Mouse (Mus musculus): ENCODE data around the gene Sf3a2. TPM values are rescaled to one million over a fixed set of nuclear protein-coding genes. Genes with fewer than 3 reads are reported as not detected.

The Sf3a2 gene
- polyA plus RNA-seq, 2 experiments: 80.6 to 102 TPM

- no peak for ATAC-seq (ENCODE audit: low FRiP score, low read depth)
- Histone ChIP-seq H3K27ac (replicated peaks; ENCODE audit: low read depth, low read length) (no peak overlapping the region), H3K36me3 (ENCODE audit: control insufficient read depth, insufficient read depth, low read length) (no peaks in the 10 kb centered on the region), H3K9me3 (ENCODE audit: control insufficient read depth, low read length) (no peaks in the 10 kb centered on the region), H3K4me1 (ENCODE audit: control insufficient read depth, insufficient read depth, low read length) (no peaks in the 10 kb centered on the region), H3K4me2 (replicated peaks; ENCODE audit: low read depth, low read length, severe bottlenecking) (peak overlapping the region; percentile 72), H3K9ac (ENCODE audit: low read depth, low read length, severe bottlenecking) (peak overlapping the region; percentile 57), H3K4me3 (replicated peaks; ENCODE audit: low read length) (peak overlapping the region; percentile 40), H3K27me3 (ENCODE audit: control insufficient read depth, insufficient read depth, low read length) (peaks cover 37% of the 10 kb centered on the region)
- DNase-seq (ENCODE audit: low spot score): no peak
- TF ChIP-seq POLR2A (IDR thresholded peaks at IDR 0.05; ENCODE audit: borderline replicate concordance, extremely low read depth, insufficient read depth, insufficient read length): no peak
- 9% methylated on average over 30 of the region's 32 CpGs for WGBS
Measured at GRCm38 (mm10) chr10:80843087-80843930, 45.3 kb downstream of the Sf3a2 start.

GRCm38 (mm10) chr10:80843931-80844547 is 46.0 kb downstream of the Sf3a2 start, which contains the start of gene Lingo3:
Gene Lingo3 (minus strand): TSS chr10:80844039.
- peak within 1 kb of the TSS; percentile 40 for H3K4me3 ChIP-seq (replicated peaks; ENCODE audit: low read length)
- no peak within 1 kb of the TSS for H3K27ac ChIP-seq (replicated peaks; ENCODE audit: low read depth, low read length)
- no peaks in the 10 kb centered on the region for H3K9me3 ChIP-seq (ENCODE audit: control insufficient read depth, low read length)
- peaks cover 37% of the 10 kb centered on the region for H3K27me3 ChIP-seq (ENCODE audit: control insufficient read depth, insufficient read depth, low read length)
- H3K36me3 ChIP-seq (ENCODE audit: control insufficient read depth, insufficient read depth, low read length): no peaks in the 10 kb centered on the region
- ATAC-seq (ENCODE audit: low FRiP score, low read depth) (no peak), DNase-seq (ENCODE audit: low spot score) (no peak)
- H3K9ac ChIP-seq (ENCODE audit: low read depth, low read length, severe bottlenecking): peak within 1 kb of the TSS; percentile 57
- H3K4me2 ChIP-seq (replicated peaks; ENCODE audit: low read depth, low read length, severe bottlenecking): peak within 1 kb of the TSS; percentile 72
- H3K4me1 ChIP-seq (ENCODE audit: control insufficient read depth, insufficient read depth, low read length): no peaks in the 10 kb centered on the region
- WGBS: 5% methylated on average over 29 of the region's 51 CpGs
- no peak for TF ChIP-seq POLR2A (IDR thresholded peaks at IDR 0.05; ENCODE audit: borderline replicate concordance, extremely low read depth, insufficient read depth, insufficient read length)

GRCm38 (mm10) chr10:80845055-80845693 is 47.2 kb downstream of the Sf3a2 start:
- peaks cover 37% of the 10 kb centered on the region for H3K27me3 ChIP-seq (ENCODE audit: control insufficient read depth, insufficient read depth, low read length)
- H3K36me3 ChIP-seq (ENCODE audit: control insufficient read depth, insufficient read depth, low read length): no peaks in the 10 kb centered on the region; the same call in 1 of the 2 replicates
- no peak for ATAC-seq (ENCODE audit: low FRiP score, low read depth)
- no peak for TF ChIP-seq POLR2A (IDR thresholded peaks at IDR 0.05; ENCODE audit: borderline replicate concordance, extremely low read depth, insufficient read depth, insufficient read length)
- 67% methylated on average over 8 of the region's 8 CpGs for WGBS
- DNase-seq (ENCODE audit: low spot score): no peak
- no peaks in the 10 kb centered on the region for H3K9me3 ChIP-seq (ENCODE audit: control insufficient read depth, low read length)
- no peak overlapping the region for H3K27ac ChIP-seq (replicated peaks; ENCODE audit: low read depth, low read length)
- H3K9ac ChIP-seq (ENCODE audit: low read depth, low read length, severe bottlenecking): no peak overlapping the region
- H3K4me1 ChIP-seq (ENCODE audit: control insufficient read depth, insufficient read depth, low read length): no peaks in the 10 kb centered on the region
- H3K4me3 ChIP-seq (replicated peaks; ENCODE audit: low read length): no peak overlapping the region
- H3K4me2 ChIP-seq (replicated peaks; ENCODE audit: low read depth, low read length, severe bottlenecking): no peak overlapping the region

DNA sequence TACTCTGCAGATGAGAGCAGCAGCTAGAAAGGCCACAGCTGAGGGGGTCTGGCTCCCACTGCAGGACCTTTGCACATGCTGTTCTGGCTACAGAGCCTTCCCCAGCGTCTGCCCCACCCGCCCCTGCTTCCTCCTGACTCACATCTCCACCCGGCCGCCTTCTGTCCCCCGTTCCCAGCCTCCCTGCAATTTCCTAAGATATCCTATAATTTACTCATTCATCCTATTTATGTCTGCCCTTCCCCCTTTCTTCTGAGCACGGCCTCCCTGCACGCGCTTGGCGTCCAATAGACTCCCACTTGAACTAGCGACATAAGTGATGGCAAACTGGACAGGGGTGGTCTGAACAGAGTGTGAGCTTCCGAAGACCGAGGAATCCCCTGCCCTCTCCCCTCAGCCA is 47.7 kb downstream of the Sf3a2 start:
- H3K4me3 ChIP-seq (replicated peaks; ENCODE audit: low read length): no peak overlapping the region
- TF ChIP-seq POLR2A (IDR thresholded peaks at IDR 0.05; ENCODE audit: borderline replicate concordance, extremely low read depth, insufficient read depth, insufficient read length): no peak
- no peaks in the 10 kb centered on the region for H3K9me3 ChIP-seq (ENCODE audit: control insufficient read depth, low read length)
- no peak for ATAC-seq (ENCODE audit: low FRiP score, low read depth)
- H3K9ac ChIP-seq (ENCODE audit: low read depth, low read length, severe bottlenecking): no peak overlapping the region
- H3K4me2 ChIP-seq (replicated peaks; ENCODE audit: low read depth, low read length, severe bottlenecking): no peak overlapping the region
- no peak for DNase-seq (ENCODE audit: low spot score)
- H3K27me3 ChIP-seq (ENCODE audit: control insufficient read depth, insufficient read depth, low read length): peaks cover 37% of the 10 kb centered on the region
- no peak overlapping the region for H3K27ac ChIP-seq (replicated peaks; ENCODE audit: low read depth, low read length)
- no peaks in the 10 kb centered on the region; the same call in 1 of the 2 replicates for H3K36me3 ChIP-seq (ENCODE audit: control insufficient read depth, insufficient read depth, low read length)
- 78% methylated on average over 12 of the region's 12 CpGs for WGBS
- no peaks in the 10 kb centered on the region for H3K4me1 ChIP-seq (ENCODE audit: control insufficient read depth, insufficient read depth, low read length)

DNA sequence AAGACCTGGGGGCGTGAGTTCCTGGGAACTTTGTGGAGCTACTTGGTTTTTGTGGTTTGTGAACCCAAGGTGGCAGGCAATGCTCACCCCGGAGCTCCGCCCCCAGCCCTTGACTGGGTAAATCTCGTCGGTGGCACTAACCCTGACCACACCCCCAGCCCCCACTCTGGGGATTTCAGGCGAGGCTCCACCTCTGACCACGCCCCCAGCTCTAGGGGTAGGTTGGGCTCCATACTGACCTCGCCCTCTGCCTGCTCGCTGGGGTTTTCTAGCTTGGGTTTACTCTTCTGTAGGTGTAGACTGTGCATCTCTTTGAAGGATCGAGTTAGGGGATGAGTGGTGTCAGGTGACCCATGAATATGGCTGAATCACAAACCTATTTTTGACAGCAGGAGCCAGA is 50.6 kb downstream of the Sf3a2 start:
- 14% methylated on average over 10 of the region's 10 CpGs for WGBS
- H3K9me3 ChIP-seq (ENCODE audit: control insufficient read depth, low read length): no peaks in the 10 kb centered on the region
- H3K4me3 ChIP-seq (replicated peaks; ENCODE audit: low read length): no peak overlapping the region
- no peak overlapping the region for H3K27ac ChIP-seq (replicated peaks; ENCODE audit: low read depth, low read length)
- H3K36me3 ChIP-seq (ENCODE audit: control insufficient read depth, insufficient read depth, low read length): peaks cover 24% of the 10 kb centered on the region
- no peak for TF ChIP-seq POLR2A (IDR thresholded peaks at IDR 0.05; ENCODE audit: borderline replicate concordance, extremely low read depth, insufficient read depth, insufficient read length)
- no peak overlapping the region for H3K4me2 ChIP-seq (replicated peaks; ENCODE audit: low read depth, low read length, severe bottlenecking)
- peaks cover 20% of the 10 kb centered on the region for H3K27me3 ChIP-seq (ENCODE audit: control insufficient read depth, insufficient read depth, low read length)
- no peaks in the 10 kb centered on the region for H3K4me1 ChIP-seq (ENCODE audit: control insufficient read depth, insufficient read depth, low read length)
- DNase-seq (ENCODE audit: low spot score): no peak
- H3K9ac ChIP-seq (ENCODE audit: low read depth, low read length, severe bottlenecking): no peak overlapping the region
- no peak for ATAC-seq (ENCODE audit: low FRiP score, low read depth)

MicroRNAs encoded within 50 kb of the gene (microRNA counts, 519-probe panel; counts per million panel counts)
- not detected for microRNA mmu-miR-1982

Small RNAs within 50 kb of the gene (microRNA-seq; reads per million reads assigned to microRNA genes)
- gene Mir1982: 2.7 reads per million, percentile 5 among the genes with 10 or more reads in this experiment

Other genes with a start within 250 kb of the Sf3a2 start
- 56.4 and 79.5 TPM in 2 replicates for gene Rexo1, start 236.6 kb upstream of the Sf3a2 start, polyA plus RNA-seq (2012; rRNA removed)
- gene Rexo1, start 236.6 kb upstream of the Sf3a2 start, polyA plus RNA-seq (2014; fragmentation: Nextera tagmentation; extraction: Ambion mirVana): 27.9 and 32.4 TPM in 2 replicates
- gene Klf16, start 220.9 kb upstream of the Sf3a2 start, polyA plus RNA-seq (2012; rRNA removed): 18.9 and 26.9 TPM in 2 replicates
- 11.0 and 11.5 TPM in 2 replicates for gene Klf16, start 220.9 kb upstream of the Sf3a2 start, polyA plus RNA-seq (2014; fragmentation: Nextera tagmentation; extraction: Ambion mirVana)
- gene Abhd17a, start 207.9 kb upstream of the Sf3a2 start, polyA plus RNA-seq (2012; rRNA removed): 116 and 173 TPM in 2 replicates
- gene Abhd17a, start 207.9 kb upstream of the Sf3a2 start, polyA plus RNA-seq (2014; fragmentation: Nextera tagmentation; extraction: Ambion mirVana): 129 and 132 TPM in 2 replicates
- 83.1 and 107 TPM in 2 replicates for gene Scamp4, start 195.3 kb upstream of the Sf3a2 start, polyA plus RNA-seq (2012; rRNA removed)
- 91.4 and 104 TPM in 2 replicates for gene Scamp4, start 195.3 kb upstream of the Sf3a2 start, polyA plus RNA-seq (2014; fragmentation: Nextera tagmentation; extraction: Ambion mirVana)
- 16.8 and 29.2 TPM in 2 replicates for gene Adat3, start 195.3 kb upstream of the Sf3a2 start, polyA plus RNA-seq (2012; rRNA removed)
- gene Adat3, start 195.3 kb upstream of the Sf3a2 start, polyA plus RNA-seq (2014; fragmentation: Nextera tagmentation; extraction: Ambion mirVana): 5.6 and 6.4 TPM in 2 replicates
- 5.6 and 6.2 TPM in 2 replicates for gene Gm49322, start 192.2 kb upstream of the Sf3a2 start, polyA plus RNA-seq (2012; rRNA removed)
- gene Gm49322, start 192.2 kb upstream of the Sf3a2 start, polyA plus RNA-seq (2014; fragmentation: Nextera tagmentation; extraction: Ambion mirVana): 2.2 and 2.8 TPM in 2 replicates
- gene Csnk1g2, start 175.4 kb upstream of the Sf3a2 start, polyA plus RNA-seq (2012; rRNA removed): 253 and 298 TPM in 2 replicates
- 110 and 125 TPM in 2 replicates for gene Csnk1g2, start 175.4 kb upstream of the Sf3a2 start, polyA plus RNA-seq (2014; fragmentation: Nextera tagmentation; extraction: Ambion mirVana)
- gene Btbd2, start 141.1 kb upstream of the Sf3a2 start, polyA plus RNA-seq (2012; rRNA removed): 87.8 and 122 TPM in 2 replicates
- gene Btbd2, start 141.1 kb upstream of the Sf3a2 start, polyA plus RNA-seq (2014; fragmentation: Nextera tagmentation; extraction: Ambion mirVana): 78.0 and 89.1 TPM in 2 replicates
- 108 and 147 TPM in 2 replicates for gene Mknk2, start 120.1 kb upstream of the Sf3a2 start, polyA plus RNA-seq (2012; rRNA removed)
- gene Mknk2, start 120.1 kb upstream of the Sf3a2 start, polyA plus RNA-seq (2014; fragmentation: Nextera tagmentation; extraction: Ambion mirVana): 93.0 and 97.7 TPM in 2 replicates
- gene Mob3a, start 96.2 kb upstream of the Sf3a2 start, polyA plus RNA-seq (2012; rRNA removed): 33.7 and 42.7 TPM in 2 replicates
- 35.9 and 36.5 TPM in 2 replicates for gene Mob3a, start 96.2 kb upstream of the Sf3a2 start, polyA plus RNA-seq (2014; fragmentation: Nextera tagmentation; extraction: Ambion mirVana)
- gene Izumo4, start 96.0 kb upstream of the Sf3a2 start, polyA plus RNA-seq (2012; rRNA removed): 64.5 and 66.1 TPM in 2 replicates
- gene Izumo4, start 96.0 kb upstream of the Sf3a2 start, polyA plus RNA-seq (2014; fragmentation: Nextera tagmentation; extraction: Ambion mirVana): 14.4 and 15.9 TPM in 2 replicates
- gene Ap3d1, start 55.9 kb upstream of the Sf3a2 start, polyA plus RNA-seq (2012; rRNA removed): 123 and 150 TPM in 2 replicates
- gene Ap3d1, start 55.9 kb upstream of the Sf3a2 start, polyA plus RNA-seq (2014; fragmentation: Nextera tagmentation; extraction: Ambion mirVana): 75.1 and 82.9 TPM in 2 replicates
- gene Dot1l, start 43.0 kb upstream of the Sf3a2 start, polyA plus RNA-seq (2012; rRNA removed): 55.1 and 72.2 TPM in 2 replicates
- gene Dot1l, start 43.0 kb upstream of the Sf3a2 start, polyA plus RNA-seq (2014; fragmentation: Nextera tagmentation; extraction: Ambion mirVana): 22.7 and 25.6 TPM in 2 replicates
- 109 and 110 TPM in 2 replicates for gene Plekhj1, start 428 bp downstream of the Sf3a2 start, polyA plus RNA-seq (2012; rRNA removed)
- gene Plekhj1, start 428 bp downstream of the Sf3a2 start, polyA plus RNA-seq (2014; fragmentation: Nextera tagmentation; extraction: Ambion mirVana): 119 and 121 TPM in 2 replicates
- 1.0 and 1.9 TPM in 2 replicates for gene Amh, start 7.0 kb downstream of the Sf3a2 start, polyA plus RNA-seq (2012; rRNA removed)
- gene Amh, start 7.0 kb downstream of the Sf3a2 start, polyA plus RNA-seq (2014; fragmentation: Nextera tagmentation; extraction: Ambion mirVana): 0.11 TPM in 1 of 2 replicates, not detected in the other
- 8.5 and 12.1 TPM in 2 replicates for gene Jsrp1, start 15.3 kb downstream of the Sf3a2 start, polyA plus RNA-seq (2012; rRNA removed)
- 5.1 and 6.1 TPM in 2 replicates for gene Jsrp1, start 15.3 kb downstream of the Sf3a2 start, polyA plus RNA-seq (2014; fragmentation: Nextera tagmentation; extraction: Ambion mirVana)
- 882 and 1,248 TPM in 2 replicates for gene Oaz1, start 28.5 kb downstream of the Sf3a2 start, polyA plus RNA-seq (2012; rRNA removed)
- gene Oaz1, start 28.5 kb downstream of the Sf3a2 start, polyA plus RNA-seq (2014; fragmentation: Nextera tagmentation; extraction: Ambion mirVana): 1,813 and 1,884 TPM in 2 replicates
- 0.88 and 1.4 TPM in 2 replicates for gene Lingo3, start 45.8 kb downstream of the Sf3a2 start, polyA plus RNA-seq (2012; rRNA removed)
- 0.56 and 0.82 TPM in 2 replicates for gene Lingo3, start 45.8 kb downstream of the Sf3a2 start, polyA plus RNA-seq (2014; fragmentation: Nextera tagmentation; extraction: Ambion mirVana)
- gene Lsm7, start 57.0 kb downstream of the Sf3a2 start, polyA plus RNA-seq (2012; rRNA removed): 366 and 417 TPM in 2 replicates
- gene Lsm7, start 57.0 kb downstream of the Sf3a2 start, polyA plus RNA-seq (2014; fragmentation: Nextera tagmentation; extraction: Ambion mirVana): 360 and 371 TPM in 2 replicates
- gene Sppl2b, start 57.1 kb downstream of the Sf3a2 start, polyA plus RNA-seq (2012; rRNA removed): 86.8 and 128 TPM in 2 replicates
- gene Sppl2b, start 57.1 kb downstream of the Sf3a2 start, polyA plus RNA-seq (2014; fragmentation: Nextera tagmentation; extraction: Ambion mirVana): 40.8 and 41.8 TPM in 2 replicates
- 0.04 TPM in 1 of 2 replicates, not detected in the other for gene Tmprss9, start 73.7 kb downstream of the Sf3a2 start, polyA plus RNA-seq (2012; rRNA removed)
- gene Tmprss9, start 73.7 kb downstream of the Sf3a2 start, polyA plus RNA-seq (2014; fragmentation: Nextera tagmentation; extraction: Ambion mirVana): 0.10 TPM in 1 of 2 replicates, not detected in the other
- gene Timm13, start 102.8 kb downstream of the Sf3a2 start, polyA plus RNA-seq (2012; rRNA removed): 187 and 229 TPM in 2 replicates
- gene Timm13, start 102.8 kb downstream of the Sf3a2 start, polyA plus RNA-seq (2014; fragmentation: Nextera tagmentation; extraction: Ambion mirVana): 330 and 335 TPM in 2 replicates
- 75.9 and 77.5 TPM in 2 replicates for gene Lmnb2, start 120.0 kb downstream of the Sf3a2 start, polyA plus RNA-seq (2012; rRNA removed)
- 19.1 and 21.5 TPM in 2 replicates for gene Lmnb2, start 120.0 kb downstream of the Sf3a2 start, polyA plus RNA-seq (2014; fragmentation: Nextera tagmentation; extraction: Ambion mirVana)
- 46.2 and 52.2 TPM in 2 replicates for gene Gadd45b, start 131.9 kb downstream of the Sf3a2 start, polyA plus RNA-seq (2012; rRNA removed)
- gene Gadd45b, start 131.9 kb downstream of the Sf3a2 start, polyA plus RNA-seq (2014; fragmentation: Nextera tagmentation; extraction: Ambion mirVana): 33.8 and 36.6 TPM in 2 replicates
- 7.6 and 7.9 TPM in 2 replicates for gene Gng7, start 216.7 kb downstream of the Sf3a2 start, polyA plus RNA-seq (2012; rRNA removed)
- 6.5 and 7.2 TPM in 2 replicates for gene Gng7, start 216.7 kb downstream of the Sf3a2 start, polyA plus RNA-seq (2014; fragmentation: Nextera tagmentation; extraction: Ambion mirVana)
- 0.13 and 0.20 TPM in 2 replicates for gene Diras1, start 227.5 kb downstream of the Sf3a2 start, polyA plus RNA-seq (2012; rRNA removed)
- gene Diras1, start 227.5 kb downstream of the Sf3a2 start, polyA plus RNA-seq (2014; fragmentation: Nextera tagmentation; extraction: Ambion mirVana): not detected in 2 replicates
- 25.9 and 33.0 TPM in 2 replicates for gene Slc39a3, start 239.2 kb downstream of the Sf3a2 start, polyA plus RNA-seq (2012; rRNA removed)
- 12.8 and 14.8 TPM in 2 replicates for gene Slc39a3, start 239.2 kb downstream of the Sf3a2 start, polyA plus RNA-seq (2014; fragmentation: Nextera tagmentation; extraction: Ambion mirVana)